Mouse (Mus musculus) frontal cortex, adult 2 months (tissue): Measurements from ENCODE around the gene Gng10. TPM values are rescaled to one million over a fixed set of nuclear protein-coding genes. Genes with fewer than 3 reads are reported as not detected.

Experiments
- DNase-seq, 2 experiments: peaks; one replicate each; pipeline ENCODE4 v3.0.0; 2022; ENCODE audit warnings: low spot score in 1 of 2; ENCODE audit errors: extremely low spot score in 1 of 2
- polyA plus RNA-seq: library from polyadenylated mRNA; depleted of rRNA; stranded (reverse); fragments of >200 nt; gene quantifications from 2 replicates; pipeline ENCODE4 v1.2.3, GENCODE M21; 2012

Gene Gng10
- polyA plus RNA-seq, 1 experiment, result 69.7 TPM

GRCm38 (mm10) chr4:59011446-59011845 lies 23.4 kb upstream of the Gng10 start:
- no peak for DNase-seq

DNA sequence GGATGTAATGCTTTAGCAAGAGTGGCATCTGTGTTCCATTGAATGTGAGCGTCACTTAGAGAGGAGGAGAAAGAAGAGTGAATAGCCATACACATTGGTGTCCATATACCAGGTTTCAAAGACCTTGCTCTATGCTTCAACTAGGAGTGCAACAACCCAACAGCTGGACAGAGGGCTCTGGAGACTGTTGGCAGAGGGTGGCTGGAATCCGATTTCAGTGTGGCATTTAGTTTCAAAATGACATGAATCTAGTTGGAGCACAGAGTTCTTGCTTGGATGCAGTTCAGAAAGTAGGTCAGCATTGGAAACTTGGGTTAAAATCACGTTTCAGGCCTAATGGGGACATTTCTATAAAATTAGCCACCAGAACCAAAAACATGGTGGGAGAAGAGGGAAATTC lies 19.7 kb upstream of the Gng10 start:
- DNase-seq, result no peak

- no peak for DNase-seq
Observed at GRCm38 (mm10) chr4:59016922-59017321, 18.0 kb upstream of the Gng10 start.

GRCm38 (mm10) chr4:59034325-59034917 lies 467 bp upstream of the Gng10 start:
- no peak for DNase-seq

GRCm38 (mm10) chr4:59035786-59036350 lies 980 bp downstream of the Gng10 start:
- DNase-seq, result peak in 1 of 2 experiments; percentile 14

DNA sequence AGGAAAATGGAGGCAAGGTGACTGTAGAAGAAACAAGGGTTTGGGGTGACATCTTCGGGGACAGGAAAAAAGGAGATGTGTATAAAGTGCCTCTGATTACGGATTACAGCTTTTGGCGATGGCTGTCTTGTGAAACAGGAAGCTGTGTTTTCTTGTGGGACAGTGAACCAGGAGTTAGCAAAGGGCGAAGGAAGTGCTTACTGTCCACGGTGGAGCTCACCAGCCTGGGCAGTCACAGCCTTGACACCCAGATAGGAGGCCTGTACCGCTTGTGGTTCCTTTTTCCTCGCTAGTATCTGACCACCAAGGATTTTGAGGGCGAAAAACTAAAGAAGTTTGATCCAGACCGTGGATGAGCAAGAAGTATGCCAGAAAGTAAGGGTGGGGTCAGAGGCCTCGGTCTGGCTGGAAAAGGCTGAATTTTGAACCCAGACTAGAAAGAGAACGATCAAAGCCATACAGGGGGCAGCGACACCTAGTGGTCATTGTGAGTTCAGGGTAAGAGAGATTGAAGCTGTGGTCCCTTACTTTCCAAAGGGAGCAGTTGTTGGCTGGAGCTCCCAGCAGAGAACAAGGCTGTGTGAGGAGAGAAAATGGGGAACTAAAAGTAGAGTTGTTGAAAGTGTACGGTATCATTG lies 1.7 kb downstream of the Gng10 start:
- DNase-seq, result peak; percentile 41 to 83

- no peak for DNase-seq
Observed at GRCm38 (mm10) chr4:59037525-59037924, 2.6 kb downstream of the Gng10 start.

DNA sequence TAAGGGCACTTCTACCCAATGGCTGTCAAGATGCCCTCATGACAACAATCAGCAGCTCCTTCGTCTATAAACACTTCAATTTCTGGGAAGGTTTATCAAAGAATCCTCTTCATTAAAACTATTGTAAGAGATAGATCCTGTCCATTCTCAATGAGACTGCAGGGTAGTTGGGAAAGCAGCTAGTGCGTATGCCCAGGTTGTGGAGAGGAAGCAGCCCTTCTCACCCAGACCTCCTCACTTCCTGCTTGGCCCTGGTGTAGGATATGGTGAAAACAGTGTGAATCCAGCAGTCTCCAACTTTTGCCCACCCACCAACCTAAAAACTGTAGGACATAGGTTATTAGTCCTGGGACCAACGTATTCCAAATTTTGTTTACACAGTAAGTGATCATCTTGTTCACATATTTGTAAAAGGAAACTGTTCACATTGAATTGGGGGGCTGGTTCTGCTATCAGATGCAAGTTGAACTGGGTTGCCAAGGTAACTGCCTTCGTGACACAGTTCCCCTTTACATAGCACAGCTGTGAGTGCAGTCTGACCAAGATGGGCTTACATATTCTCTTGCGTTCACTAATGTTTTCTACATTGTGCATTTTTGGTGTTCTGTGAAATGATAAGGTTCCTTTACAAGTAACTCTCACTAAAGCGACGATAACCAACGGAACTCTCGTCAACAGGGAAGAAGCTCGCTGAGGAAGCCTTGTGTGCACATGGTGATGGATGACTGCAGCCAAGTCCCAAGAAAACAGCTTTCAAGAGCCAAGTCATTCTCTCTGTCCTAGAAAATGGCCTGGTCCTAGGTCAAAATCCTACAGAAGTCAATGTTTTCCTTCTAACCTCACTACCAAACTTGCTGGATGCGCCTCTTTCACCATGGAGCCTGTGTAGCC lies 5.8 kb downstream of the Gng10 start:
- no peak for DNase-seq

- peak in 1 of 2 experiments; percentile 9 for DNase-seq
Observed at GRCm38 (mm10) chr4:59043074-59043473, 8.2 kb downstream of the Gng10 start.

DNA sequence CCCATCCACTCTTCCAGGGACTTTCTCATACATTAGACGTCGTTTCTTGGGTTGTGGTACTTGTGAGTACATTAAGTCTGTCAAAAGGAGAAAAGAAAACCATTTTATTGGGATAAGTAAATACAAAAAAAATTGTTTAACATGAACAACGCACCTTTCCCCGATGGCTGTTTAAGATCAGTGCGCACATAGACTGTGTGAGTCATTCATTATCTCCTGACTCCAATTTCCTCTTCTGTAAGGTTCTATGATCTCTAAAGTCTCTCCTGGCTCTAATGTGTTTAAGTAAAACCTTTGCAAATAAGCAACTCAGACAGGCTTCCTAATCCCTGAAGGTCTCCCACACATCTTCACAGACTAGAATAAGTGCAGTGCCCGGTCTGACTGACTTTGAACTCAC lies 9.0 kb downstream of the Gng10 start:
- no peak for DNase-seq

DNA sequence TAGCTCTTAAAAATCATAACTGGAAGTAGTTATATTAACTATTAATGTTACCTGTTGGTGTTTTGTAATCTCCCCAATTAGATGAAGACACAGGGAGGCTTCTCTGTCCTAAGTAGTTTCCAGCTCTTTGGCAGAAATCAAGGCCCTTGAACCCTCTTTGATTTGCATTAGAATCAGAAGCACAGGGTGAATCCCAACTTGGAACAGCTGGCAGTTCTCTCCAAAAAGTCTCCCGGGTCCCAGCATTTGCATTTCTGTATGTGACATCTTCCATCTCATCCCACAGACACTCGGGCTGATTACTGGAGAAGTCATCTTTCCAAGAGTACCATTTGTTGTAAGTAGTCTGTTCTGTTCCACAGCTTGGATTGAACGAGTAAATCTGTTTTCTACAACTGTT lies 12.3 kb downstream of the Gng10 start:
- DNase-seq, result no peak

GRCm38 (mm10) chr4:59051081-59051480 lies 16.2 kb downstream of the Gng10 start:
- DNase-seq, result no peak

GRCm38 (mm10) chr4:59057929-59058328 lies 23.0 kb downstream of the Gng10 start:
- no peak for DNase-seq

GRCm38 (mm10) chr4:59062526-59062925 lies 27.6 kb downstream of the Gng10 start:
- DNase-seq, result no peak

- DNase-seq, result no peak
Observed at GRCm38 (mm10) chr4:59069276-59069675, 34.4 kb downstream of the Gng10 start.

DNA sequence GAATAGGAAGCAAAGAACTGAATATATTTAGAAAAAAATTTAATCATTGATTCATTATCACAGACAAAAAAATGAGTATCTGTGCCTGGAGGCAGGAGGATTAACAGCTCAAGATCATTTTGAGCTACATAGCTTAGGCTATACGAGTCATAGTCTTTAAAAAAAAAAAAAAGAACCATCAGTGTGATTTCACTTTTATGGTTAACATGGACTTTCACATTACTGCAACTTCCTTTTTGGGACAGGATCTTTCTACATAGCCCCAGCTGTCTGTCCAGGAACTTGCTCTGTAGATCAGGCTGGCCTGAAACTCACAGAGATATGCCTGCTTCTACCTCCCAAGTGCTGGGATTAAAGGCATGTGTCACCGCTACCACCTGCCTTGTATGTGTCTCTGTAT lies 48.5 kb downstream of the Gng10 start:
- DNase-seq, result no peak

DNA sequence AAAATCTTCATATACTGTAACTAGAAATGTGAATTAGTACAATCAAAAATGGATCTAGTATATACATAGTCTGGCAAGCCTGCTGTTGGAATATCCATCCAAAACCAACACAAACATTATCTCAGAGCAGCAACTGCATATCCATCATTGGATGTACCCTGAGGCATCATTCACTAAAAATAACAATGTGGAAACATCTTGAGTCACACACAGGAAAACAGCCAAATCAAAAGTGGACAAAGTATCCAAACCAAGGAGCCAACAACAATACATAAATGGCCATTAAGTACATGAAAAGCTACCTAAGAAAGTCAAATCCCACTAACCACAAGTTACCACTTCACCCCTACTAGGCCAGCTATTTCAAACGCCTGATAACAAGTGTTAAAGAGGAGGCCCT lies 54.5 kb downstream of the Gng10 start:
- DNase-seq, result no peak
